Mouse (Mus musculus): ENCODE measurements around the gene Krtap7-1. TPM values are rescaled to one million over a fixed set of nuclear protein-coding genes. Genes with fewer than 3 reads are reported as not detected.

The Krtap7-1 gene
- not detected for total RNA-seq (2021)
- long read RNA-seq, experiment 1: 0 reads
- long read RNA-seq, experiment 2: 0 reads

- intact Hi-C loops (cut with DNase I; ENCODE audit: low total_unique reads): no loop called here
- DNase-seq: no peak
Measured at GRCm38 (mm10) chr16:89508223-89508622, at the start of gene Krtap7-1. Gene Krtap7-1 (minus strand): TSS chr16:89508323.

- DNase-seq: no peak
Measured at GRCm38 (mm10) chr16:89550298-89550697, 42.2 kb upstream of the Krtap7-1 start.

GRCm38 (mm10) chr16:89538031-89538484, 29.9 kb upstream of the Krtap7-1 start:
- intact Hi-C loops (cut with DNase I; ENCODE audit: low total_unique reads): no loop called here
- DNase-seq: no peak

More at GRCm38 (mm10) chr16:89550298-89550697, 42.2 kb upstream of the Krtap7-1 start:
- intact Hi-C loops (cut with DNase I; ENCODE audit: low total_unique reads): no loop called here

GRCm38 (mm10) chr16:89537349-89537748, 29.2 kb upstream of the Krtap7-1 start:
- intact Hi-C loops (cut with DNase I; ENCODE audit: low total_unique reads): no loop called here
- DNase-seq: no peak

- intact Hi-C loops (cut with DNase I; ENCODE audit: low total_unique reads): no loop called here
Measured at GRCm38 (mm10) chr16:89530547-89530946, 22.4 kb upstream of the Krtap7-1 start.

GRCm38 (mm10) chr16:89529846-89530245, 21.7 kb upstream of the Krtap7-1 start:
- intact Hi-C loops (cut with DNase I; ENCODE audit: low total_unique reads): no loop called here
- DNase-seq: no peak

More at GRCm38 (mm10) chr16:89530547-89530946, 22.4 kb upstream of the Krtap7-1 start:
- DNase-seq: no peak

- intact Hi-C loops (cut with DNase I; ENCODE audit: low total_unique reads): no loop called here
- DNase-seq: no peak
Measured at GRCm38 (mm10) chr16:89528380-89528779, 20.3 kb upstream of the Krtap7-1 start.

GRCm38 (mm10) chr16:89520996-89521395, 12.9 kb upstream of the Krtap7-1 start:
- intact Hi-C loops (cut with DNase I; ENCODE audit: low total_unique reads): no loop called here
- no peak for DNase-seq

GRCm38 (mm10) chr16:89520555-89520954, 12.4 kb upstream of the Krtap7-1 start:
- DNase-seq: no peak
- intact Hi-C loops (cut with DNase I; ENCODE audit: low total_unique reads): no loop called here

- DNase-seq: no peak
- intact Hi-C loops (cut with DNase I; ENCODE audit: low total_unique reads): no loop called here
Measured at GRCm38 (mm10) chr16:89520091-89520490, 12.0 kb upstream of the Krtap7-1 start.

GRCm38 (mm10) chr16:89517635-89518034, 9.5 kb upstream of the Krtap7-1 start:
- peak; percentile 14 for DNase-seq
- intact Hi-C loops (cut with DNase I; ENCODE audit: low total_unique reads): no loop called here

- DNase-seq: no peak
- intact Hi-C loops (cut with DNase I; ENCODE audit: low total_unique reads): no loop called here
Measured at GRCm38 (mm10) chr16:89513431-89513830, 5.3 kb upstream of the Krtap7-1 start.

GRCm38 (mm10) chr16:89503571-89503970, 4.6 kb downstream of the Krtap7-1 start:
- intact Hi-C loops (cut with DNase I; ENCODE audit: low total_unique reads): no loop called here

GRCm38 (mm10) chr16:89501870-89502269, 6.3 kb downstream of the Krtap7-1 start:
- intact Hi-C loops (cut with DNase I; ENCODE audit: low total_unique reads): no loop called here
- DNase-seq: no peak

More at GRCm38 (mm10) chr16:89503571-89503970, 4.6 kb downstream of the Krtap7-1 start:
- DNase-seq: no peak

- no peak for DNase-seq
- intact Hi-C loops (cut with DNase I; ENCODE audit: low total_unique reads): no loop called here
Measured at GRCm38 (mm10) chr16:89497002-89497401, 11.1 kb downstream of the Krtap7-1 start.

- DNase-seq: no peak
- intact Hi-C loops (cut with DNase I; ENCODE audit: low total_unique reads): no loop called here
Measured at GRCm38 (mm10) chr16:89495394-89496153, 12.5 kb downstream of the Krtap7-1 start.

- DNase-seq: no peak
- intact Hi-C loops (cut with DNase I; ENCODE audit: low total_unique reads): no loop called here
Measured at GRCm38 (mm10) chr16:89487852-89488251, 20.3 kb downstream of the Krtap7-1 start, which contains the start of gene Krtap8-1. Gene Krtap8-1 (minus strand): TSS chr16:89487952.

GRCm38 (mm10) chr16:89477679-89478314, 30.3 kb downstream of the Krtap7-1 start:
- intact Hi-C loops (cut with DNase I; ENCODE audit: low total_unique reads): no loop called here
- DNase-seq: no peak

GRCm38 (mm10) chr16:89461189-89461588, 46.9 kb downstream of the Krtap7-1 start:
- intact Hi-C loops (cut with DNase I; ENCODE audit: low total_unique reads): no loop called here

More at GRCm38 (mm10) chr16:89461189-89461588, 46.9 kb downstream of the Krtap7-1 start:
- no peak for DNase-seq
